Mouse (Mus musculus) heart, embryonic 11.5 days (tissue): ENCODE measurements around the gene Chodl. TPM values are rescaled to one million over a fixed set of nuclear protein-coding genes. Genes with fewer than 3 reads are reported as not detected.
A peak's percentile ranks its signal among the peaks of the same experiment; 100 is the strongest.

ENCODE experiments used
- ATAC-seq: fragments of 200-750 bp; cut with Nextera tagmentation; replicated peaks from 2 replicates; pipeline ENCODE4 v1.8.0; 2017; ENCODE audit warnings: moderate library complexity; ENCODE audit not compliant: insufficient number of reproducible peaks, low FRiP score, low TSS enrichment
- H3K27ac ChIP-seq: fragments of 300-500 bp; sonication (generic); 2 replicates; pipeline ENCODE4 v1.5.1; 2014; ENCODE audit warnings: mild to moderate bottlenecking, low read depth, low read length
- H3K27me3 ChIP-seq: fragments of 300-500 bp; sonication (generic); 2 replicates; pipeline ENCODE4 v1.6.1; 2014; ENCODE audit warnings: mild to moderate bottlenecking, low read length, mixed read lengths; ENCODE audit not compliant: control insufficient read depth, insufficient read depth
- H3K36me3 ChIP-seq: fragments of 300-500 bp; sonication (generic); 2 replicates; pipeline ENCODE4 v1.6.1; 2014; ENCODE audit warnings: mild to moderate bottlenecking, low read length, moderate library complexity, mixed read lengths; ENCODE audit not compliant: control insufficient read depth, insufficient read depth
- H3K4me1 ChIP-seq: fragments of 300-500 bp; sonication (generic); 2 replicates; pipeline ENCODE4 v1.6.1; 2014; ENCODE audit warnings: low read length; ENCODE audit not compliant: control insufficient read depth, insufficient read depth
- H3K4me2 ChIP-seq: fragments of 300-500 bp; sonication (generic); 2 replicates; pipeline ENCODE4 v1.6.1; 2014; ENCODE audit warnings: mild to moderate bottlenecking, moderate library complexity
- H3K4me3 ChIP-seq: fragments of 300-500 bp; sonication (generic); 2 replicates; pipeline ENCODE4 v1.5.1; 2014; ENCODE audit warnings: low read depth, low read length
- H3K9ac ChIP-seq: fragments of 300-500 bp; sonication (generic); 2 replicates; pipeline ENCODE4 v1.6.1; 2014; ENCODE audit warnings: mild to moderate bottlenecking, low read depth, low read length, moderate library complexity
- H3K9me3 ChIP-seq: fragments of 300-500 bp; sonication (generic); replicated peaks from 2 replicates; pipeline ENCODE4 v1.6.1; 2016; ENCODE audit warnings: low read length; ENCODE audit not compliant: control insufficient read depth
- WGBS: fragments of 180-500 bp; shearing (Covaris S2); extraction: QIAGEN DNeasy Blood & Tissue Kit; methylation state at CpG from one replicate; pipeline ENCODE4 v1.1.7; 2014; ENCODE audit not compliant: insufficient replicate concordance; 5-methylcytosine and 5-hydroxymethylcytosine counted together
- polyA plus RNA-seq: library from polyadenylated mRNA; unstranded; fragments of >200 nt; fragmentation: Nextera tagmentation; extraction: Ambion mirVana; gene quantifications from 2 replicates; pipeline ENCODE4 v1.2.1, GENCODE M21; 2014

Gene Chodl
- 0.25 and 0.52 TPM in 2 replicates for polyA plus RNA-seq

- WGBS, result 14% methylated on average over 19 of the region's 19 CpGs
Observed at GRCm38 (mm10) chr16:78930382-78931286, at the start of gene Chodl. Chodl (plus strand) TSS chr16:78930948.

DNA sequence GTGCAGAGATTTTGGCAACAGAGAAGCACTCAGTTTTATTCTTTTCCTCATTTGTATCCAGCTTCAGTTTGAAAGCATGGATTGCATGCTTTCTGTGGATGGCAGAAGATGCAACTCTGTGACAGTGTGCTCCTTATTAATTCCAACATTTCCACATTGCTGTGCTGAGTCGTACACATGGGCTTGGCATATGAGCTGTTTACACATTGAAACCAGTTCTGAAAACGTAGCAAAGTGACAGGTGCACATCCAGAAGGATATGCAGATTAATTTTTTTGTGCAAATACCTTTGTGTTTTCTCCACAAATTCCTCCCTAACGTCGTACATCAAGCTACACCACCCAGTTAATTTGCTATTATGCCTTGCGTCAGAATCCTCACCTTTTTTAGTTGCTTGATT, 8.1 kb upstream of the Chodl start:
- Histone ChIP-seq H3K9me3 (no peaks in the 10 kb centered on the region), H3K27me3 (no peaks in the 10 kb centered on the region), H3K36me3 (no peaks in the 10 kb centered on the region), H3K4me1 (no peaks in the 10 kb centered on the region), H3K9ac (no peak overlapping the region), H3K4me3 (no peak overlapping the region), H3K27ac (no peak overlapping the region), H3K4me2 (no peak overlapping the region)
- WGBS, result 68% methylated on average over 5 of the region's 5 CpGs
- no peak for ATAC-seq

More at GRCm38 (mm10) chr16:78930382-78931286, at the start of gene Chodl:
- Histone ChIP-seq H3K27me3 (peaks cover 12% of the 10 kb centered on the region; the same call in 1 of the 2 replicates), H3K4me2 (peak within 1 kb of the TSS; percentile 94), H3K4me3 (peak within 1 kb of the TSS; percentile 53), H3K4me1 (0 out of 2 replicates have a peak, but pooled peaks cover 7% of the 10 kb centered on the region), H3K9ac (peak within 1 kb of the TSS; percentile 60), H3K9me3 (no peaks in the 10 kb centered on the region), H3K27ac (no peak within 1 kb of the TSS), H3K36me3 (no peaks in the 10 kb centered on the region)
- ATAC-seq, result peak; percentile 73

DNA sequence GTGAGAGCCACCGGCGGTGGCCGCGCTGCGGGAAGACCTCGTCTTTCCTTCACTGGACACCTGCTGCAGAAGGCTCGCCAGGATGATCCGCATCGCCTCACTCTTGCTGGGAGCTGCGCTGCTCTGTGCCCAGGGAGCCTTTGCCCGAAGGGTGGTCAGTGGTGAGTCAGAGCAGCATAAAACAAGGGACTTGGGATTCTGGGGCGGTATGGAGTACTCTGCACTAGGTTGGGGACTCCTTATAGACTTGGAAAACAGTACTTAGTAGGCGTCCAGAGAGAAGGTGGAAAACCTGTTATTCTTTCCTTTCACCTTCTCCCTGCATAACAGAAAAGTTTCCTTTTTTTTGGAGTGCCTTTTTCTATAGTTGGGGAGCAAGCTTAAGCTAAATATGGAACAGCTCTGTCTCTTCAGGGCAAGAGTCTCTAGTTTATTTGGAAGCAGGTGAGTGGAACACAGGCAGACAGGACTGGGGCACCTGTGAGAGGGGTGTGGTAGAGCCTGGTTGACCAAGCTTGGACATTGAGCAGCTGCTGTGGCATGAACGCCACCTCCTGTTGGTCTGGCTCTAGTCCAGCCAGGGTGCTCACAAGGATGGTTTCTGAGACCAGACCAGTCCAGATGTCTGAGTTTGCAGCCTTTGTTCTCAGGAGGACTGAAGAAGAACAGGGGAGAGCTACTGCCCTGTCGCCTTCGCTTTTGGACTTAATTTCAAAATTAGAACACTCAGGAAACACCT, 708 bp downstream of the Chodl start:
- H3K36me3 ChIP-seq, result no peaks in the 10 kb centered on the region
- H3K27me3 ChIP-seq, result peaks cover 12% of the 10 kb centered on the region; the same call in 1 of the 2 replicates
- WGBS, result 10% methylated on average over 16 of the region's 16 CpGs
- H3K9ac ChIP-seq, result peak overlapping the region; percentile 60
- 0 out of 2 replicates have a peak, but pooled peaks cover 7% of the 10 kb centered on the region for H3K4me1 ChIP-seq
- H3K4me2 ChIP-seq, result peak overlapping the region; percentile 94
- no peak overlapping the region for H3K27ac ChIP-seq
- no peaks in the 10 kb centered on the region for H3K9me3 ChIP-seq
- no peak for ATAC-seq
- H3K4me3 ChIP-seq, result peak overlapping the region; percentile 53

- Histone ChIP-seq H3K27me3 (peaks cover 12% of the 10 kb centered on the region; the same call in 1 of the 2 replicates), H3K36me3 (no peaks in the 10 kb centered on the region), H3K27ac (no peak overlapping the region), H3K4me2 (no peak overlapping the region), H3K9ac (no peak overlapping the region), H3K4me3 (no peak overlapping the region), H3K9me3 (no peaks in the 10 kb centered on the region), H3K4me1 (0 out of 2 replicates have a peak, but pooled peaks cover 7% of the 10 kb centered on the region)
- ATAC-seq, result no peak
- 93% methylated on average over 2 of the region's 2 CpGs for WGBS
Observed at GRCm38 (mm10) chr16:78934298-78934697, 3.5 kb downstream of the Chodl start.

DNA sequence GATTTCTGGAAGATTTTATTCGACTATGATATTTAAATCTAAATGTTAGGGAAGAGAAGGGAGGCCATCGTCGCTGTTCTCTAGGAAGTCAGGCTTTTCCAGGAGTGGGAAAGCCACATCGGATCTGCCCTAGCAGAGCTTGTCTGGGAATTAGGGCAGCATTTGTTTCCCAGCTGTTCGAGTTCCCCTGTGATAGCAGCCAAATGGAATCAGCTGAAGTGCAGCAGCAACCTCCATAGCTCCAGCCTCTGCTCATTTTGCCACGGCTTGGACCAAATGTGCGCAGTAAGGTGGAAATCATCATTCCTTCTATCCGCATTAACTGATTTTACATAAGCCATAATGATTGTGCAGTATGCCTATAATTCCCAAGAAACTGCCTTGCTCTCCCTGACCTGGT, 7.0 kb downstream of the Chodl start:
- Histone ChIP-seq H3K4me1 (no peaks in the 10 kb centered on the region), H3K9ac (no peak overlapping the region), H3K27ac (no peak overlapping the region), H3K4me3 (no peak overlapping the region), H3K36me3 (no peaks in the 10 kb centered on the region), H3K9me3 (0 out of 2 replicates have a peak, but pooled peaks cover 3% of the 10 kb centered on the region), H3K27me3 (no peaks in the 10 kb centered on the region), H3K4me2 (no peak overlapping the region)
- 61% methylated on average over 8 of the region's 8 CpGs for WGBS
- no peak for ATAC-seq

DNA sequence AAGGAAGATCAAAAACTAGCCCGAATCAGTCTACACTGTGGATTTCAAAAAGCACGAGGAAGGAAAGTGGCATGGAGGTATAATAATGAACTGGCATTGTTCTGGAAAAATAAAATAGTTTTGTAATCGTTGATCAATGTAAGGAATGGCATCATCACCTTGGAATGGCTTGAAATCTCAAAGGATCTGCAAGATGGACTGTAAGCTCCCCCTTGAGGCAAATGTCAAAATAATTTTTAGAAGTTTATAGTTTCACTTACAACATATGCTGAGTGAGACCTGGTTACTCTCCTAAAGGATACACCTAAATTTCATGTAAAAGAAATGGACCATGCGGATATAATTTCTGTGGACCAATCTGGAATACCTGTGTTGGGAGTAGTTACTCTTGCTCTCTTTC, 19.6 kb downstream of the Chodl start:
- Histone ChIP-seq H3K27ac (no peak overlapping the region), H3K36me3 (no peaks in the 10 kb centered on the region), H3K27me3 (no peaks in the 10 kb centered on the region), H3K9ac (no peak overlapping the region), H3K4me3 (no peak overlapping the region), H3K4me2 (no peak overlapping the region), H3K4me1 (no peaks in the 10 kb centered on the region), H3K9me3 (no peaks in the 10 kb centered on the region)
- ATAC-seq, result no peak
- 75% methylated on average over 4 of the region's 4 CpGs for WGBS

DNA sequence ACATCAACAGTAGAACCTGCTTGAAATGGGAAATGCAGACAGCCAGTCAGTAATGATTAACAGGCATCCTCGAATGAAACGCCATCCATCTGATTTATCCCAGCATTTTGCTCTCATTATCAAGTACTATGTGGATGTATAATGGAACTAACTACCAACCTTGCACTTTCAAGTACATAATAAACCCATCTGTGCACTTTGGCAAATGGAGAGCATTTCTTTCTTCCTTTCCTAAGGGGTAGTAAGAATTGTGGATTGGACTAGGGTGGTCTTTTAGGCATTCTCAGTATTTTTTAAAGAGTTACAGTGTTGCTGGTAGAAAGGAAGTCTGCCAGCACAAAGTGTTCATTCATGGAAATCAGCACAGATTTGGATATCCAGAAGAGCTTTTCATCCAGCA, 26.7 kb downstream of the Chodl start:
- H3K4me3 ChIP-seq, result no peak overlapping the region
- WGBS, result 74% methylated on average over 2 of the region's 2 CpGs

DNA sequence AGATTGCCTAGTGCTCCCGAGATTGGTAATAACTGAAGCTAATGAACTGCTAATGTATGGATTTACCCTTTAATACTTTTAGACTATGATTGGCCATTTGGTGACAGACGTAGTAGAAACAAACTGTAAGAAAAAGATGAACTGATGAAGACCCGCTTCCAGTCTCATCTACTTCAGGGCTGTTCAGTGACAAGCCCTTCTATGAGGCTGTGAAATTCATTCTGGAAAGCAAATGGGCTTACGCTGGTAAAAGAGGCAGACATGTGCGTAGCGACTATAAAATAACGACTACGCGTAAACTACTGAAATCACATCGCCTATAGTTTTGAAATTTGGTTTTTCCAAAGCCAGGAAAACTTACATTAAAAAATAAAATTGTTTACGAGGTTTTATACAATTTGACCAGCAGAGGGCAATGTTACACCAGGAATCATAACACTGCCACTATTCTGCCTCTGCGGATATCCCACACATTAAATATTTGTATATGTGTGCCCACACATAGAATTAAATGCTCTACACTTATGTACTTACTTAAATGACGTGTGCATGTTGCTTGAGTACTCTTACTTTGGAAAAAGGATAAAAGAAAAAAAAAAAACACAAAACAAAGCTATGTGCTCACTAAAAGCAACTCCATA, 38.5 kb downstream of the Chodl start:
- no peak overlapping the region for H3K4me3 ChIP-seq
- no peak for ATAC-seq
- no peaks in the 10 kb centered on the region for H3K9me3 ChIP-seq
- H3K27me3 ChIP-seq, result no peaks in the 10 kb centered on the region
- no peaks in the 10 kb centered on the region for H3K4me1 ChIP-seq
- no peak overlapping the region for H3K9ac ChIP-seq
- no peaks in the 10 kb centered on the region for H3K36me3 ChIP-seq
- 31% methylated on average over 13 of the region's 13 CpGs for WGBS
- H3K4me2 ChIP-seq, result no peak overlapping the region
- no peak overlapping the region for H3K27ac ChIP-seq

More for the DNA sequence above, 26.7 kb downstream of the Chodl start:
- no peak overlapping the region for H3K4me2 ChIP-seq
- no peak for ATAC-seq
- H3K4me1 ChIP-seq, result no peaks in the 10 kb centered on the region
- H3K27me3 ChIP-seq, result no peaks in the 10 kb centered on the region
- no peak overlapping the region for H3K27ac ChIP-seq
- H3K36me3 ChIP-seq, result no peaks in the 10 kb centered on the region
- H3K9ac ChIP-seq, result no peak overlapping the region
- no peaks in the 10 kb centered on the region for H3K9me3 ChIP-seq
